Mouse (Mus musculus): ENCODE results near the gene Thbs4. TPM values are rescaled to one million over a fixed set of nuclear protein-coding genes. Genes with fewer than 3 reads are reported as not detected.
A peak's percentile ranks its signal among the peaks of the same experiment; 100 is the strongest.

Thbs4 gene
- polyA plus RNA-seq, 1 experiment: 0.26 TPM

GRCm38 (mm10) chr13:92733252-92733651 is 61.4 kb downstream of the Thbs4 start:
- WGBS: 6% methylated on average over 9 of the region's 9 CpGs
- H3K27me3 ChIP-seq (ENCODE audit: control insufficient read depth, insufficient read depth, low read length): no peaks in the 10 kb centered on the region
- no peak overlapping the region for H3K27ac ChIP-seq (ENCODE audit: insufficient read depth, low read length)
- TF ChIP-seq POLR2A (IDR thresholded peaks at IDR 0.05; ENCODE audit: borderline replicate concordance, insufficient read depth, low read length) (no peak), CTCF (IDR thresholded peaks at IDR 0.05; ENCODE audit: borderline replicate concordance, insufficient read depth, low read depth, low read length) (peak; percentile 52)
- DNase-seq: peak; percentile 67 to 70
- peak overlapping the region; percentile 34 for H3K4me3 ChIP-seq (replicated peaks; ENCODE audit: insufficient read depth, low read depth, low read length)
- H3K4me1 ChIP-seq (ENCODE audit: control insufficient read depth, insufficient read depth, low read length): peaks cover 19% of the 10 kb centered on the region

DNA sequence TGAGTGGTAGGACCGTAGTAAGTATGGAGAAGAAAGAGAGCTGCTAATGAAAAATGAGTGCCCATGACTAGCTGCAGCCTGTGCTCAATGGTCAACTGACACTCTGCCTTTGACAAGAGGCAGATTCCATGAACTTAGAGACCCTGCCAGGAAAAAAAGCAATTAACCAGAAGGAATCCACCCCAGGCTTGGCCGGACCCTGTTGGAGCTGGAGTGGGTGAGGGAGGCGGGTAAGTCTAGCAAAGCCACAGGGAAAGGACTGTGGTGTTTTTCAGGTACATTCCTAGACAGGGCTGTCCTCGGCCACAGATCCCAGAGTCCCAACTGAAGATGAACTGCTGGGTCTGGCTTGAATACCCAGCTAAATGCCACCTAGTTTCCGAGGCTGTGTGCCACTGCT is 61.8 kb downstream of the Thbs4 start:
- Histone ChIP-seq H3K27ac (ENCODE audit: insufficient read depth, low read length) (no peak overlapping the region), H3K27me3 (ENCODE audit: control insufficient read depth, insufficient read depth, low read length) (no peaks in the 10 kb centered on the region), H3K4me3 (replicated peaks; ENCODE audit: insufficient read depth, low read depth, low read length) (peak overlapping the region; percentile 34), H3K4me1 (ENCODE audit: control insufficient read depth, insufficient read depth, low read length) (peaks cover 19% of the 10 kb centered on the region)
- WGBS: 53% methylated on average over 5 of the region's 5 CpGs
- no peak for TF ChIP-seq CTCF (IDR thresholded peaks at IDR 0.05; ENCODE audit: borderline replicate concordance, insufficient read depth, low read depth, low read length)
- TF ChIP-seq POLR2A (IDR thresholded peaks at IDR 0.05; ENCODE audit: borderline replicate concordance, insufficient read depth, low read length): no peak
- no peak for DNase-seq

GRCm38 (mm10) chr13:92731811-92732210 is 62.8 kb downstream of the Thbs4 start:
- H3K4me3 ChIP-seq (replicated peaks; ENCODE audit: insufficient read depth, low read depth, low read length): no peak overlapping the region
- H3K27me3 ChIP-seq (ENCODE audit: control insufficient read depth, insufficient read depth, low read length): no peaks in the 10 kb centered on the region
- WGBS: 59% methylated on average over 6 of the region's 6 CpGs
- H3K27ac ChIP-seq (ENCODE audit: insufficient read depth, low read length): no peak overlapping the region
- TF ChIP-seq CTCF (IDR thresholded peaks at IDR 0.05; ENCODE audit: borderline replicate concordance, insufficient read depth, low read depth, low read length): no peak
- no peak for TF ChIP-seq POLR2A (IDR thresholded peaks at IDR 0.05; ENCODE audit: borderline replicate concordance, insufficient read depth, low read length)
- DNase-seq: no peak
- peaks cover 15% of the 10 kb centered on the region for H3K4me1 ChIP-seq (ENCODE audit: control insufficient read depth, insufficient read depth, low read length)

DNA sequence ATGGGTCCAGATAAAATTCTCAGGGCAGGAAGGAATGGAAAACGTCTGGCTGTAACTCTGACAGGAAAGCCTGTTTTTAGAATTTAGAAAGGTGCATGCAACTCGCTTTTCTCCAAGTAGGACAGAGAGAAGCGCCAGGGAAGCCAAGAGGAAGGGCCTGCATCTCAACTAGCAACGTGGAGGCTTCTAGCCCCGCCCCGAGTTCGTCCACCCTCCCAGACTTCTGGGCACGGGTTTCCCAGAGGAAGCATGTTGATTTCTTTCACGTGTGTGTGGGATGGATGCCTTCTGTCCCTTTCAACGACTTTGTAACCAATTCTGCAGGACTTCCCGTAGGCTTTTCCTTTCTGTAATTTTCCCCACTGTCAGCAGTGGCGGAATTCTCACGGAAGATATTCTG is 64.8 kb downstream of the Thbs4 start:
- Histone ChIP-seq H3K4me1 (ENCODE audit: control insufficient read depth, insufficient read depth, low read length) (peaks cover 14% of the 10 kb centered on the region), H3K27me3 (ENCODE audit: control insufficient read depth, insufficient read depth, low read length) (no peaks in the 10 kb centered on the region), H3K27ac (ENCODE audit: insufficient read depth, low read length) (no peak overlapping the region), H3K4me3 (replicated peaks; ENCODE audit: insufficient read depth, low read depth, low read length) (no peak overlapping the region)
- WGBS: 57% methylated on average over 13 of the region's 13 CpGs
- no peak for DNase-seq
- TF ChIP-seq POLR2A (IDR thresholded peaks at IDR 0.05; ENCODE audit: borderline replicate concordance, insufficient read depth, low read length) (no peak), CTCF (IDR thresholded peaks at IDR 0.05; ENCODE audit: borderline replicate concordance, insufficient read depth, low read depth, low read length) (no peak)

- 68% methylated on average over 5 of the region's 5 CpGs for WGBS
- Histone ChIP-seq H3K27ac (ENCODE audit: insufficient read depth, low read length) (no peak overlapping the region), H3K4me3 (replicated peaks; ENCODE audit: insufficient read depth, low read depth, low read length) (no peak overlapping the region), H3K4me1 (ENCODE audit: control insufficient read depth, insufficient read depth, low read length) (no peaks in the 10 kb centered on the region), H3K27me3 (ENCODE audit: control insufficient read depth, insufficient read depth, low read length) (no peaks in the 10 kb centered on the region; the same call in 1 of the 2 replicates)
- no peak for DNase-seq
- TF ChIP-seq POLR2A (IDR thresholded peaks at IDR 0.05; ENCODE audit: borderline replicate concordance, insufficient read depth, low read length) (no peak), CTCF (IDR thresholded peaks at IDR 0.05; ENCODE audit: borderline replicate concordance, insufficient read depth, low read depth, low read length) (no peak)
These were observed 72.2 kb downstream of the Thbs4 start for GRCm38 (mm10) chr13:92722389-92722788.

DNA sequence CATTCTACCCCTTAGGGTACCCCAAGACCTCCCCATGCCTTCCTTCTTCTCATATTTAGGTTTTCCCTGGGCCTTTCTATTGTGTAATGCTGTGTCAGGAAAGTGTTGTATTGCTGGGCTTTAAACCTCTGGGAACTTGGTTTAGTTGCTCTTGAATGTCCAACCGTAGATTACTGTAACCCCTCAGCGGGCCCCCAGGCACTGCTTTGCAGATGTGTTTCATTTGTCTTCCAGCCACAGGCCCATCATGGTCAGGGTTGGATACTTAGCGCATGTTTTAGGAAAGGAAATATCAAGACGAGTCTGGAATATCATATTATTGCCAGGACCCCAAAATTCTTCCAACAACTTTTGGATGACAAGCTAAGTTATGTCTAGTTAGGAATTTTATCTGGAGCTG is 73.6 kb downstream of the Thbs4 start:
- WGBS: 91% methylated on average over 4 of the region's 4 CpGs
- H3K4me3 ChIP-seq (replicated peaks; ENCODE audit: insufficient read depth, low read depth, low read length): no peak overlapping the region
- H3K27me3 ChIP-seq (ENCODE audit: control insufficient read depth, insufficient read depth, low read length): no peaks in the 10 kb centered on the region; the same call in 1 of the 2 replicates
- no peak overlapping the region for H3K27ac ChIP-seq (ENCODE audit: insufficient read depth, low read length)
- no peak for DNase-seq
- no peaks in the 10 kb centered on the region for H3K4me1 ChIP-seq (ENCODE audit: control insufficient read depth, insufficient read depth, low read length)
- no peak for TF ChIP-seq POLR2A (IDR thresholded peaks at IDR 0.05; ENCODE audit: borderline replicate concordance, insufficient read depth, low read length)
- no peak for TF ChIP-seq CTCF (IDR thresholded peaks at IDR 0.05; ENCODE audit: borderline replicate concordance, insufficient read depth, low read depth, low read length)

DNA sequence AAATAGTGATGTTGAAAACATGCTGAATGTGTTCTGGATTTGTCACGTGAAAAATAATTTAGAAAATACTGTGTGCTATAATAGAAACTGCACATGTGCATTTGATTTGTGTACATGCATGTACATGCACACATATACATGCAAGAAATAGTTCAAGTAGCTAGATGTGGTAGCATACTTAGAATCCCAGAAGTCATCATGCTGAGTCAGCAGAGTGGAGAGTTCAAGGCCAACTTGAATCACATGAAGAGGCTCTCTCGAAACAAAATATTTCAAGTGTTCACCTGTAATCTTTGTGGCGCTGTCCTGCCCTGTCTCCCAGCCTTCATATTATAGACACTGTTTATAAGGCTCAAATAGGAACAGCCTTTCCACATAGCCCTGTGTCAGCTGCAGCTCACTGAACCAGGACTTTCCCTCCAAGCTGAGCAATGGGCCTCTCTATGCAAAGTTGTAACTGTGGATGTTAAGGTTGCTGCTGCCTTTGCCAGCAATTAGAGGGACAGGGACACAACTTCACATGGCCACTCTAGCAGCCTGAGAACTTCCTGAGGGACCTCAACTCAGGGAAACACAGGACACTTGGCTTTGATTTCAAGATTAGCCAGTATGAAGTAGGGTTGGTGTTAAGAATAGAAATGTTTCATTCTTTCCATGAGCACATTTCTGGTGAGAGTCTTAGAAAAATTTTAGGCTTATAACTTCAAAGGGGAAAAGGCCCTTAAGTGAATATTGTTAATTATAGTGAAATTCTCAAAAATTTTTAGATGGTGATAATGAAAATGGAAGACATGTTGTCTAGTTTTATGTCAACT is 76.6 kb downstream of the Thbs4 start:
- TF ChIP-seq CTCF (IDR thresholded peaks at IDR 0.05; ENCODE audit: borderline replicate concordance, insufficient read depth, low read depth, low read length): no peak
- TF ChIP-seq POLR2A (IDR thresholded peaks at IDR 0.05; ENCODE audit: borderline replicate concordance, insufficient read depth, low read length): no peak
- WGBS: 93% methylated on average over 3 of the region's 3 CpGs
- no peak overlapping the region for H3K27ac ChIP-seq (ENCODE audit: insufficient read depth, low read length)

GRCm38 (mm10) chr13:92712619-92713018 is 82.0 kb downstream of the Thbs4 start:
- TF ChIP-seq CTCF (IDR thresholded peaks at IDR 0.05; ENCODE audit: borderline replicate concordance, insufficient read depth, low read depth, low read length): no peak
- WGBS: 91% methylated on average over 4 of the region's 4 CpGs

More for the DNA sequence above, 76.6 kb downstream of the Thbs4 start:
- H3K4me1 ChIP-seq (ENCODE audit: control insufficient read depth, insufficient read depth, low read length): no peaks in the 10 kb centered on the region
- H3K4me3 ChIP-seq (replicated peaks; ENCODE audit: insufficient read depth, low read depth, low read length): no peak overlapping the region
- no peaks in the 10 kb centered on the region; the same call in 1 of the 2 replicates for H3K27me3 ChIP-seq (ENCODE audit: control insufficient read depth, insufficient read depth, low read length)
- no peak for DNase-seq

More at GRCm38 (mm10) chr13:92712619-92713018, 82.0 kb downstream of the Thbs4 start:
- H3K27ac ChIP-seq (ENCODE audit: insufficient read depth, low read length): no peak overlapping the region
- no peaks in the 10 kb centered on the region for H3K4me1 ChIP-seq (ENCODE audit: control insufficient read depth, insufficient read depth, low read length)
- no peak for DNase-seq
- H3K27me3 ChIP-seq (ENCODE audit: control insufficient read depth, insufficient read depth, low read length): no peaks in the 10 kb centered on the region
- no peak overlapping the region for H3K4me3 ChIP-seq (replicated peaks; ENCODE audit: insufficient read depth, low read depth, low read length)
